Mouse (Mus musculus) stomach, embryonic 15.5 days (tissue): ENCODE measurements around the gene Lime1. TPM values are rescaled to one million over a fixed set of nuclear protein-coding genes. Genes with fewer than 3 reads are reported as not detected.

Experiments
- ATAC-seq: fragments of 200-750 bp; cut with Nextera tagmentation; 2 replicates; pipeline ENCODE4 v1.8.0; 2017; ENCODE audit warnings: low read depth, moderate number of reproducible peaks, moderate TSS enrichment; ENCODE audit not compliant: insufficient read depth, low FRiP score
- H3K27ac ChIP-seq: fragments of 300-500 bp; sonication (generic); 2 replicates; pipeline ENCODE4 v1.5.1; 2015; ENCODE audit warnings: mild to moderate bottlenecking, inconsistent platforms
- H3K27me3 ChIP-seq: fragments of 300-500 bp; sonication (generic); replicated peaks from 2 replicates; pipeline ENCODE4 v1.6.1; 2015; ENCODE audit warnings: inconsistent platforms
- H3K36me3 ChIP-seq: fragments of 300-500 bp; sonication (generic); 2 replicates; pipeline ENCODE4 v1.6.1; 2015; ENCODE audit warnings: inconsistent platforms
- H3K4me1 ChIP-seq: fragments of 300-500 bp; sonication (generic); 2 replicates; pipeline ENCODE4 v1.6.1; 2015; ENCODE audit warnings: inconsistent platforms
- H3K4me2 ChIP-seq: fragments of 300-500 bp; sonication (generic); 2 replicates; pipeline ENCODE4 v1.6.1; 2015; ENCODE audit warnings: mild to moderate bottlenecking, inconsistent platforms
- H3K4me3 ChIP-seq: fragments of 300-500 bp; sonication (generic); replicated peaks from 2 replicates; pipeline ENCODE4 v1.5.1; 2015; ENCODE audit warnings: inconsistent platforms
- H3K9ac ChIP-seq: fragments of 300-500 bp; sonication (generic); 2 replicates; pipeline ENCODE4 v1.6.1; 2015; ENCODE audit warnings: inconsistent platforms
- H3K9me3 ChIP-seq: fragments of 300-500 bp; sonication (generic); 2 replicates; pipeline ENCODE4 v1.6.1; 2016; ENCODE audit warnings: inconsistent platforms
- WGBS: fragments of 180-500 bp; shearing (Covaris S2); methylation state at CpG from one replicate; pipeline ENCODE4 v1.1.7; 2015; 5-methylcytosine and 5-hydroxymethylcytosine counted together
- polyA plus RNA-seq: library from polyadenylated mRNA; unstranded; fragments of >200 nt; fragmentation: Nextera tagmentation; extraction: Ambion mirVana; gene quantifications from 2 replicates; pipeline ENCODE4 v1.2.1, GENCODE M21; 2015

The Lime1 gene
- polyA plus RNA-seq, 1 experiment from 2014 or later: 18.2 TPM

DNA sequence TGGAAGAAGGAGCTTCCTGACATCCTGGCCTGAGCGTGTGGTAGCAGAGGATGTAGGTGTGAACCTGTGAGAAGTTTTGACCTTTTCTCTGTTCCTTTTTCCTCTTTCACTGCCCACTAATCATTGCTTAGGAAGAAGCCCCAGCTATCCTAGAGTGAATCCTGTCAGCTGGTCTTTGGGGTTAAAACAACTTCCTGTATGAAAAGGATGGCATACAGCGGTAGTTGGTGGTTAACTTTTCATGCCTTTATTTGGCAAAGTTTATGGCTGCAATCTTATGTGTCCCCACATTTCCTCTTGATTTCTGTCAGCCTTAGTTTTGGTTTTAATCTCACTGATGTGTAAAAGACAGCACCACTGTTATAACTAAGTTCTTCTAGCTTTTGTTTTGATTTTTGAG, 2.6 kb upstream of the Lime1 start:
- H3K4me1 ChIP-seq: no peaks in the 10 kb centered on the region
- H3K9me3 ChIP-seq: no peaks in the 10 kb centered on the region
- no peak overlapping the region for H3K27ac ChIP-seq
- no peak overlapping the region for H3K4me3 ChIP-seq
- WGBS: 75% methylated on average over 2 of the region's 2 CpGs
- no peak overlapping the region for H3K9ac ChIP-seq
- peaks cover 22% of the 10 kb centered on the region for H3K36me3 ChIP-seq
- H3K27me3 ChIP-seq: no peaks in the 10 kb centered on the region
- H3K4me2 ChIP-seq: no peak overlapping the region
- ATAC-seq: no peak

- no peaks in the 10 kb centered on the region for H3K27me3 ChIP-seq
- no peak overlapping the region for H3K9ac ChIP-seq
- no peak overlapping the region for H3K4me3 ChIP-seq
- ATAC-seq: no peak
- H3K4me1 ChIP-seq: no peaks in the 10 kb centered on the region
- H3K36me3 ChIP-seq: peaks cover 28% of the 10 kb centered on the region
- 89% methylated on average over 5 of the region's 5 CpGs for WGBS
- no peak overlapping the region for H3K27ac ChIP-seq
- no peaks in the 10 kb centered on the region for H3K9me3 ChIP-seq
- no peak overlapping the region for H3K4me2 ChIP-seq
Observed at GRCm38 (mm10) chr2:181378701-181379100, 1.2 kb upstream of the Lime1 start.

DNA sequence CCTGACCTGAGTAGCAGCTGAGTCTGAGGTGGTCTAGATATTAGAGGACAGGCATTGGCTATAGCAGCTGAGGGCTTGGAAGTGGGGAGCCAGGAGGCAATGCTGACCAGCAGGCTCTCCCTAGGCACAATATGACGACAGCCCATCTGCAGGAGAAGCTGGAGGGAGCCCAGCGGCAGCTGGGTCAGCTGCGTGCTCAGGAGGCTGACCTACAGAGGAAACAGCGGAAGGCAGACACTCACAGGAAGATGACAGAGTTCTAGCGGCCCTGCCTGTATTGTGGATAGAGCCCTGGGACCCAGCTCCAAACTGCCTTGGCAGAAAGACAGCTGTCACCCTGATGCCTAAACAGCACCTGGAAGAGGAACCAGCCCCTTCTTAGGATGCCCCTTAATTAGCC, 373 bp downstream of the Lime1 start:
- H3K36me3 ChIP-seq: peaks cover 28% of the 10 kb centered on the region
- no peaks in the 10 kb centered on the region for H3K9me3 ChIP-seq
- H3K4me3 ChIP-seq: no peak overlapping the region
- H3K9ac ChIP-seq: no peak overlapping the region
- H3K4me1 ChIP-seq: peaks cover 3% of the 10 kb centered on the region; the same call in 1 of the 2 replicates
- ATAC-seq: no peak
- WGBS: 86% methylated on average over 5 of the region's 5 CpGs
- no peak overlapping the region for H3K4me2 ChIP-seq
- H3K27ac ChIP-seq: no peak overlapping the region
- H3K27me3 ChIP-seq: no peaks in the 10 kb centered on the region

DNA sequence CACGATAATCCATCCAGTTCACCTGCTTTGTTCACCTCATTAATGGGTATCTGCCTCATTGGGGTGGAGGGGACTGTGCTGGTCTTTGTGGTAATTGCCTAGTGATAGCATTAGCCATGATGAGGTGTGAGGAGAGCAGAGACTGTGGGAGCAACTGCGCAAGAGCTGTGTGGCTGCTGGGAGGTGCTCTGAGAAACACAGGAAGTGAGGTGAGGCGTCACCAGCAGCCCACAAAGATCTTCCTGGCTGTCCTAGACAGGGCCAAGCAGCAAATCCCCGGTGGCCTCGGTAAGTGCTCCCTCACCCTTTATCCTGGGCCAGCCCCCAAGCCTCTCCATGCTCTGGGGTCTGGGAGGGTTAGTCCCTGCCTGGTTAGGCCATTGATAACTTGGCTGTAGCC, 1.2 kb downstream of the Lime1 start:
- WGBS: 87% methylated on average over 5 of the region's 5 CpGs
- H3K36me3 ChIP-seq: peaks cover 28% of the 10 kb centered on the region

GRCm38 (mm10) chr2:181381631-181382306, 1.9 kb downstream of the Lime1 start:
- peaks cover 28% of the 10 kb centered on the region for H3K36me3 ChIP-seq

More for the DNA sequence above, 1.2 kb downstream of the Lime1 start:
- ATAC-seq: no peak
- Histone ChIP-seq H3K9me3 (no peaks in the 10 kb centered on the region), H3K4me2 (no peak overlapping the region), H3K4me3 (no peak overlapping the region), H3K9ac (no peak overlapping the region), H3K27ac (no peak overlapping the region), H3K27me3 (no peaks in the 10 kb centered on the region), H3K4me1 (peaks cover 3% of the 10 kb centered on the region; the same call in 1 of the 2 replicates)

GRCm38 (mm10) chr2:181384463-181384862, 4.6 kb downstream of the Lime1 start:
- Histone ChIP-seq H3K27me3 (no peaks in the 10 kb centered on the region), H3K36me3 (peaks cover 24% of the 10 kb centered on the region), H3K4me2 (no peak overlapping the region), H3K4me3 (no peak overlapping the region), H3K9me3 (no peaks in the 10 kb centered on the region), H3K4me1 (peaks cover 3% of the 10 kb centered on the region; the same call in 1 of the 2 replicates), H3K9ac (no peak overlapping the region), H3K27ac (no peak overlapping the region)
- WGBS: 72% methylated on average over 7 of the region's 7 CpGs
- ATAC-seq: 0 out of 2 replicates have a peak, but pooled peaks have one; percentile 16

More at GRCm38 (mm10) chr2:181381631-181382306, 1.9 kb downstream of the Lime1 start:
- no peak for ATAC-seq
- no peak overlapping the region for H3K4me2 ChIP-seq
- no peaks in the 10 kb centered on the region for H3K9me3 ChIP-seq
- H3K27ac ChIP-seq: no peak overlapping the region
- no peak overlapping the region for H3K9ac ChIP-seq
- WGBS: 90% methylated on average over 6 of the region's 6 CpGs
- no peaks in the 10 kb centered on the region for H3K27me3 ChIP-seq
- peaks cover 3% of the 10 kb centered on the region; the same call in 1 of the 2 replicates for H3K4me1 ChIP-seq
- H3K4me3 ChIP-seq: no peak overlapping the region

GRCm38 (mm10) chr2:181384919-181385391, 5.1 kb downstream of the Lime1 start:
- 0 out of 2 replicates have a peak overlapping the region, but pooled peaks have one; percentile 26 for H3K27ac ChIP-seq

GRCm38 (mm10) chr2:181385885-181386284, 6.0 kb downstream of the Lime1 start:
- WGBS: 62% methylated on average over 3 of the region's 3 CpGs
- H3K9me3 ChIP-seq: no peaks in the 10 kb centered on the region
- ATAC-seq: no peak
- peaks cover 10% of the 10 kb centered on the region for H3K36me3 ChIP-seq
- H3K4me1 ChIP-seq: peaks cover 3% of the 10 kb centered on the region; the same call in 1 of the 2 replicates
- H3K27ac ChIP-seq: no peak overlapping the region
- no peak overlapping the region for H3K4me2 ChIP-seq
- no peak overlapping the region for H3K4me3 ChIP-seq
- H3K9ac ChIP-seq: no peak overlapping the region
- H3K27me3 ChIP-seq: no peaks in the 10 kb centered on the region

More at GRCm38 (mm10) chr2:181384919-181385391, 5.1 kb downstream of the Lime1 start:
- Histone ChIP-seq H3K4me3 (no peak overlapping the region), H3K9ac (no peak overlapping the region), H3K36me3 (peaks cover 20% of the 10 kb centered on the region), H3K4me1 (peaks cover 3% of the 10 kb centered on the region; the same call in 1 of the 2 replicates), H3K4me2 (no peak overlapping the region), H3K27me3 (no peaks in the 10 kb centered on the region), H3K9me3 (no peaks in the 10 kb centered on the region)
- peak; percentile 45; the same call in 1 of the 2 replicates for ATAC-seq
- 74% methylated on average over 4 of the region's 4 CpGs for WGBS

DNA sequence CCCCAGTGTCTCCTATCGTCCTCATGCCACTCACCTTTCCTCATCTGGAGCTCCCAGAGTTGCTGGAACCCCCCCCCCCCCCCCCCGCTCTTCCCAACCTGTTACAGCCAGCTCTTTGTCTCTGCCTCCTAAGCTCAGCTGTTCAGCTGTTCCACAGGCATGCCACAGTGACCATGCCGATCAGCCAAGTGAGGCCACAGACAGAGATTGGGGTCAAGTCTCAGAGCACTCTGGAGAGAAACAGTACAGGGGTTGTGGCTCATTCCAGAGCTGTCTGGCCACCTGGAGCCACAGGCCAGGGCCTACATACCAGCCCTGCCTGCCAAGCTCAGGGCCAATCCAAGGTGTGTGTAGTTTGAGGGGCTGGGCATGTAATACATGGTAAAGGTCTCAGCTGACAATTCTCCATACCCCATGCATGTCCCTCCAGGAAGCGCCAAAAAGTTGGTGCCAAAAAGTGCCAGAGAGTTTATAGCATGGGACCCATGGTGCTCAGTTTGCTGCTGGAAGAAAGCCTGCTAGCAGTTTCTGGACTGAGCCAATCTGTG, 6.9 kb downstream of the Lime1 start:
- Histone ChIP-seq H3K27me3 (no peaks in the 10 kb centered on the region), H3K4me2 (no peak overlapping the region), H3K4me3 (no peak overlapping the region), H3K9me3 (no peaks in the 10 kb centered on the region), H3K27ac (no peak overlapping the region), H3K36me3 (peaks cover 6% of the 10 kb centered on the region; the same call in 1 of the 2 replicates), H3K4me1 (peaks cover 3% of the 10 kb centered on the region; the same call in 1 of the 2 replicates), H3K9ac (no peak overlapping the region)
- no peak for ATAC-seq
- 60% methylated on average over 3 of the region's 4 CpGs for WGBS

GRCm38 (mm10) chr2:181390136-181390870, 10.4 kb downstream of the Lime1 start:
- WGBS: 68% methylated on average over 4 of the region's 4 CpGs
- H3K4me3 ChIP-seq: no peak overlapping the region
- H3K9me3 ChIP-seq: no peaks in the 10 kb centered on the region
- H3K9ac ChIP-seq: no peak overlapping the region
- H3K36me3 ChIP-seq: no peaks in the 10 kb centered on the region
- no peak overlapping the region for H3K27ac ChIP-seq
- no peak for ATAC-seq
- no peaks in the 10 kb centered on the region for H3K27me3 ChIP-seq
- H3K4me1 ChIP-seq: no peaks in the 10 kb centered on the region
- no peak overlapping the region for H3K4me2 ChIP-seq

GRCm38 (mm10) chr2:181391022-181391421, 11.1 kb downstream of the Lime1 start:
- no peaks in the 10 kb centered on the region for H3K27me3 ChIP-seq
- H3K9me3 ChIP-seq: no peaks in the 10 kb centered on the region
- no peak overlapping the region for H3K27ac ChIP-seq
- H3K4me3 ChIP-seq: no peak overlapping the region
- WGBS: 87% methylated on average over 15 of the region's 15 CpGs
- no peaks in the 10 kb centered on the region for H3K36me3 ChIP-seq
- H3K4me2 ChIP-seq: no peak overlapping the region
- no peak overlapping the region for H3K9ac ChIP-seq
- H3K4me1 ChIP-seq: no peaks in the 10 kb centered on the region
- no peak for ATAC-seq

DNA sequence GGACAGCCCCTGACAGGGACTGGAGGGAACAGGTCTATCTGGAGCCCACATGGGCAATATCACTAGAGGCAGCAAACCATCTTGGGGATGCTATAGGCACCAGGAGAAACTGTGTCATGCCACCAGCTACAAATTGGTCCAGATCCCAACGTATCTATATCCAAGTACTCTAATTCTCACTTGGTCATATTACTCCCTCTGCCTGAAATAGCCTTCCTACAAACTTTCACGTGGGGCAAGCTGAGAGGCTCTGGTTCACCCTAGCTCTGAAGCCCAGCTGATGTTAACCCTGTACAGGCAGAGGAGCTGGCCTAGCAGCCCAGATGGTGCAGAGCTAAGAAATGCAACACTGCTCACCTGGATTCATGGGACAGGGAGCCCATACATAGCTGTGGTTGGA, 11.7 kb downstream of the Lime1 start:
- H3K4me2 ChIP-seq: no peak overlapping the region
- no peaks in the 10 kb centered on the region for H3K36me3 ChIP-seq
- 71% methylated on average over 2 of the region's 2 CpGs for WGBS
- H3K27ac ChIP-seq: no peak overlapping the region
- H3K4me3 ChIP-seq: no peak overlapping the region
- H3K4me1 ChIP-seq: no peaks in the 10 kb centered on the region
- ATAC-seq: no peak
- H3K9ac ChIP-seq: no peak overlapping the region
- H3K27me3 ChIP-seq: no peaks in the 10 kb centered on the region
- no peaks in the 10 kb centered on the region for H3K9me3 ChIP-seq
